Mouse (Mus musculus) limb, embryonic 14.5 days (tissue): ENCODE measurements at regions not wholly inside any gene's neighbourhood (a gene's known extent, or its start where the extent isn't known, plus 50 kb on each side); places are given as distances from the start of the nearest gene placed in this dataset.
"Not testable (repeated sequence)": the region's sequence is repeated elsewhere in the genome, so short reads cannot be mapped to it uniquely, and the experiment has no call there.

Source experiments
- ATAC-seq: fragments of 200-750 bp; cut with Nextera tagmentation; 2 replicates; pipeline ENCODE4 v1.8.0; 2017; ENCODE audit warnings: low read depth, moderate number of reproducible peaks, moderate TSS enrichment; ENCODE audit not compliant: low FRiP score
- DNase-seq: peaks from one replicate; pipeline ENCODE4 v3.0.0-alpha.2; 2015; ENCODE audit warnings: low spot score
- H3K27ac ChIP-seq: fragments of 300-500 bp; sonication (generic); replicated peaks from 2 replicates; pipeline ENCODE4 v1.5.1; 2014; ENCODE audit warnings: low read depth, mild to moderate bottlenecking, low read length, moderate library complexity, mixed read lengths
- H3K27me3 ChIP-seq: fragments of 300-500 bp; sonication (generic); 2 replicates; pipeline ENCODE4 v1.6.1; 2014; ENCODE audit warnings: low read length, mixed read lengths; ENCODE audit not compliant: control insufficient read depth, insufficient read depth
- H3K36me3 ChIP-seq: fragments of 300-500 bp; sonication (generic); 2 replicates; pipeline ENCODE4 v1.6.1; 2014; ENCODE audit warnings: mild to moderate bottlenecking, low read length, moderate library complexity, mixed read lengths; ENCODE audit not compliant: control insufficient read depth, insufficient read depth
- H3K4me1 ChIP-seq: fragments of 300-500 bp; sonication (generic); 2 replicates; pipeline ENCODE4 v1.6.1; 2014; ENCODE audit warnings: antibody characterized with exemption, low read length, mixed read lengths; ENCODE audit not compliant: control insufficient read depth, insufficient read depth
- H3K4me2 ChIP-seq: fragments of 300-500 bp; sonication (generic); replicated peaks from 2 replicates; pipeline ENCODE4 v1.6.1; 2014; ENCODE audit warnings: low read depth, mild to moderate bottlenecking, low read length, moderate library complexity; ENCODE audit not compliant: severe bottlenecking
- H3K4me3 ChIP-seq: fragments of 300-500 bp; sonication (generic); replicated peaks from 2 replicates; pipeline ENCODE4 v1.5.1; 2014; ENCODE audit warnings: low read length
- H3K9ac ChIP-seq: fragments of 300-500 bp; sonication (generic); 2 replicates; pipeline ENCODE4 v1.6.1; 2014; ENCODE audit warnings: mild to moderate bottlenecking, low read depth, low read length, moderate library complexity; ENCODE audit not compliant: severe bottlenecking
- H3K9me3 ChIP-seq: fragments of 300-500 bp; sonication (generic); 2 replicates; pipeline ENCODE4 v1.6.1; 2016; ENCODE audit warnings: low read length; ENCODE audit not compliant: control insufficient read depth
- WGBS: fragments of 180-500 bp; shearing (Covaris S2); extraction: QIAGEN DNeasy Blood & Tissue Kit; methylation state at CpG from one replicate; pipeline ENCODE4 v1.1.7; 2014; 5-methylcytosine and 5-hydroxymethylcytosine counted together

GRCm38 (mm10) chr13:12666050-12666449 lies 100.4 kb downstream of the Ero1lb start:
- not testable (repeated sequence) for H3K9me3 ChIP-seq
- WGBS = 61% methylated on average over 3 of the region's 3 CpGs

More at GRCm38 (mm10) chr13:12666050-12666449, 100.4 kb downstream of the Ero1lb start:
- not testable (repeated sequence) for DNase-seq, H3K36me3 ChIP-seq, H3K4me3 ChIP-seq, ATAC-seq, H3K9ac ChIP-seq, H3K27me3 ChIP-seq, H3K4me1 ChIP-seq, H3K4me2 ChIP-seq, H3K27ac ChIP-seq
